In the genomic region with DNA sequence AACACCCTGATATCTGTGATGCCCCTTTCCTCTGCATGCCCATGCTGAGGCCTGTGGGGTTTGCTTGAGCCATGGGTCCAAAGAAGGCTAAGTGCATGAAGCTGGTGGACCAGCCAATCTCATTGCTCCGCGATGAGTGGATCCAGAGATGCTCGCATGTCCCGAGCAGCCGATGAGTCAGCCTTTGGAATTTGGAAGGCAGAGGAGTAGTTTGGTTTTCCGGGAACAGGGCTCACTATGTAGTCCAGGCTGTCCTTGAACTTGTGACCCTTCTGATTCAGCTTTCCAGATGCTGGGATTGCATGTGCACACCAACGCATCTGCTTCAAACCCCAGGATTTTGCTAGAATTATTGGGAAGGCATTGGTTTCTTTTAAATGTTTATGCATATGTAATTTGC, we compare ENCODE assay signal across 17 mouse cellular contexts. TPM values are rescaled to one million over a fixed set of nuclear protein-coding genes. Genes with fewer than 3 reads are reported as not detected.
A peak's percentile ranks its signal among the peaks of the same experiment; 100 is the strongest.
DNase-seq lines count a peak whose midpoint lies in the region.
"Had no signal": no experiment of that assay in that cellular context is flagged by ENCODE, and none has a peak within 500 bp of the region (broad histone marks: within the 10 kb centered on the region; RNA-seq: fewer than 3 reads in every experiment).

No protein-coding gene starts in this region.

- DNase-seq in urinary bladder, postnatal 14 days (ENCODE audit: low spot score), result peak; percentile 43
- DNase-seq in urinary bladder, postnatal 25 days (ENCODE audit: low spot score), result no peak
- DNase-seq in Muller cell, postnatal 12 days (ENCODE audit: inconsistent ontology term), result peak; percentile 19
- DNase-seq in adrenal gland, postnatal 10 days, result peak; percentile 61
- DNase-seq in cerebellum, postnatal 10 days, result no peak
- no peak for DNase-seq in kidney, adult 9 months
- no peak for DNase-seq in gastrocnemius, postnatal 4 days (ENCODE audit: low spot score in 2 of 2)
- DNase-seq: cerebellum, adult 11-12 months; cerebellum, postnatal 14 days; gastrocnemius, postnatal 36 days; kidney, adult 8-10 months; kidney, postnatal 25 days; liver, postnatal 0 days; retina, postnatal 1 day; right cerebral cortex, postnatal 25 days; thymus, adult 18-20 months; thymus, postnatal 36 days had no signal

RNA-seq across cellular contexts. Expression of a gene that starts 21.9 kb away (rescaled TPM):
- total RNA-seq in adrenal gland, postnatal 10 days (2021), result 10 to 100 TPM; 28.8 to 37.0 TPM
- 10 to 100 TPM; 28.4 to 32.3 TPM for total RNA-seq in gastrocnemius, postnatal 4 days (2021)

RNA-seq across cellular contexts. Expression of a gene that starts 50.7 kb away (rescaled TPM):
- total RNA-seq in adrenal gland, postnatal 10 days (2021), result 10 to 100 TPM; 55.5 to 76.9 TPM
- 10 to 100 TPM; 40.0 to 41.0 TPM for total RNA-seq in gastrocnemius, postnatal 4 days (2021)

Comparison
In these comparisons a context has a peak if more than half of its experiments do, and no peak if none do; other contexts are left out.
1. DNase-seq: peak in urinary bladder, postnatal 14 days (single experiment), Muller cell, postnatal 12 days (single experiment) and adrenal gland, postnatal 10 days (single experiment); none in urinary bladder, postnatal 25 days (single experiment), cerebellum, postnatal 10 days (0 of 2), kidney, adult 9 months (single experiment) and gastrocnemius, postnatal 4 days (0 of 2).